Mouse (Mus musculus) layer of hippocampus, adult 18-20 months (tissue): ENCODE data around the gene Neo1. TPM values are rescaled to one million over a fixed set of nuclear protein-coding genes. Genes with fewer than 3 reads are reported as not detected.
A peak's percentile ranks its signal among the peaks of the same experiment; 100 is the strongest.

Experiments used
- DNase-seq, 2 experiments: peaks; one replicate each; pipeline ENCODE4 v3.0.0; 2022; ENCODE audit warnings: low spot score in 2 of 2
- total RNA-seq, 2 experiments: library from RNA; stranded (reverse); gene quantifications; 2 replicates each; pipeline ENCODE4 v1.2.3; 2021

The Neo1 gene
- total RNA-seq, 2 experiments from 2014 or later = 68.9 to 76.6 TPM

GRCm38 (mm10) chr9:58871141-58871540 is 165.1 kb downstream of the Neo1 start:
- no peak for DNase-seq

DNA sequence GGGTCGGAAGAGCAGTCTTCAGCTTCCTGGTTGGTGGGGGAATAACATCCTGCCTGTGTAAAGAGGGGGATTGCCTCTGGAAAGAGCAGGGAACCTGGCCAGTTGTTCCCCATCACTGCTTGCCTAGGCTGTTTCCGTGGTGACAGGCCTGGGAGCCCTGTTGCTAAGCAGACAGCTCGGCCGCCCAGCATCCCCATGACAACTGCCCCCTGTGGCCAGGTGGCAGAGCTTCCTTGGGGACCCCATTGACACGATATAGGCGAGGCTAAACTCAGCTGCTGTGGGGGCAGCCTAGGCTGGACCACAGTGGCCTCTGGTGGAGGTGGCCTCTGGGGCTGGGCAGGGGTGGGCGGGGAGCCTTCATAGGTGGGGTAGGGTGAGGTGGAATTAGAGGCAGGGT is 172.4 kb downstream of the Neo1 start:
- DNase-seq = peak in 1 of 2 experiments; percentile 22

DNA sequence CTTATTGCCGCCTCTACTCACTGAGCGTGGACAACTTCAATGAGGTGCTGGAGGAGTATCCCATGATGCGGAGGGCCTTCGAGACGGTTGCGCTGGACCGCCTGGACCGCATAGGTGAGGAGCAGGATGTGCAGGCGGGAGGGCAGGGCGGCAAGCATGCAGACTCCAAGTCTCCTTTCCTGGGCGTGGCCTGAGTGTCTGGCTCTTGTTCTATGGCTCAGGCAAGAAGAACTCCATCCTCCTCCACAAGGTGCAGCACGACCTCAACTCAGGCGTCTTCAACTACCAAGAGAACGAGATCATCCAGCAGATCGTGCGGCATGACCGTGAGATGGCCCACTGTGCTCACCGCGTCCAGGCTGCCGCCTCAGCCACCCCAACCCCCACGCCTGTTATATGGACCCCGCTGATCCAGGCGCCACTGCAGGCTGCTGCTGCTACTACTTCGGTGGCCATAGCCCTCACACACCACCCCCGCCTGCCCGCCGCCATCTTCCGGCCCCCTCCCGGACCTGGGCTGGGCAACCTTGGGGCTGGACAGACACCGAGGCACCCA is 177.1 kb downstream of the Neo1 start:
- DNase-seq = no peak

GRCm38 (mm10) chr9:58854931-58855330 is 181.3 kb downstream of the Neo1 start:
- DNase-seq = no peak

DNA sequence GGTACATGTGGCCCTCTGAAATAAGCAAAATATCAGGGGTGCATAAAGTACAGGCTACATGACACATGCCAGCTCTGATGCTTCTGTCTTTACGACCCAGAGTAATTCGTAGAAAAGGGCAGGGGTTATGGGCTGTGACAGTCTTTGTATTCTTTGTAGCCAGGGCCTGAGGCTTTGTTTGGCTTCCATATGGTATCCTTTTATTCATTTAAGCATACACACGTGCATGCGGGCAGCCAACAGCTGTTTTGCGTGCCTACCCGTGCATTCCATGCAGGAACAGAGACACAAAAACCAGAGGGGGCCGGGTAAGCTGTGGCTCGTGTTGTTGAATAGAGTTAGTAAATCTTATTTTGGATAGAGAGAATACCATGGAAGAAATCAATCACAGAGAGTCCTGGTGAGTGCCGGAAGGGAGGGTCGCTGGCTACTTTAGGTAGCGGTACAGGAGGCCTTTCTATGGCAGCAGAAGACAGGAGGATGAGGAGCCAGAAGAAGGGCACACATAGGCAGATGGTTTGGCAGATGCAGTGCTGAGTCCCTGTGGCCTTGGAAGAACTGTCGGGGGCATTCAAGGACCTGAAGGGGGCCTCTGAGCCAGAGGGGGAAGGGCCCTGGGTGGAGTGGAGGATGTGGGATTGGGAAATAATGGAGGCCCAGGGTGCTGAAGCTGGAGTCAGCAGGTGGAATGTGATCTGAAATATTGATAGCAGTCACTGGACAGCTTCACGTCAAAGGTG is 186.5 kb downstream of the Neo1 start:
- DNase-seq = no peak

GRCm38 (mm10) chr9:58847676-58848075 is 188.6 kb downstream of the Neo1 start:
- no peak for DNase-seq

GRCm38 (mm10) chr9:58847008-58847407 is 189.2 kb downstream of the Neo1 start:
- no peak for DNase-seq

- no peak for DNase-seq
These were observed 191.6 kb downstream of the Neo1 start for GRCm38 (mm10) chr9:58844597-58844996.

DNA sequence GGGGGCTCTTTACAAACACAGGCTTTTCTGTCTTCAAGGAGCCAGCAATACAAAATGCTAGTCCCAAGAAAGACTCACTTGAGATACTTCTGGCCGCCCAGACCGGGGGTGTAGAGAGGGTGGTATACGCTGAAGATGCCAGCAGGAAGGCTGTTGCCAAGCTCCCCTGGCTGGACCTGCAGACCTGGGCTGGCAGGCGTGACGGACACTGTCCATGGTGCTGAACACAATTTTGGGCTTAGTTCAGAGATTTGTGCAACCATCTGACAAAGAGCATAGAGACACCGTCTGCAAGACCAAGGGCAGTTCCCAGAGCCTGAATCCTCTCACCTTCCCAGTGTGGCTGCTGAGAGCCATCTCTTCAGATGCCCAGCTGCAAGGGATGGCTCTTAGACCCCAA is 194.6 kb downstream of the Neo1 start:
- no peak for DNase-seq

DNA sequence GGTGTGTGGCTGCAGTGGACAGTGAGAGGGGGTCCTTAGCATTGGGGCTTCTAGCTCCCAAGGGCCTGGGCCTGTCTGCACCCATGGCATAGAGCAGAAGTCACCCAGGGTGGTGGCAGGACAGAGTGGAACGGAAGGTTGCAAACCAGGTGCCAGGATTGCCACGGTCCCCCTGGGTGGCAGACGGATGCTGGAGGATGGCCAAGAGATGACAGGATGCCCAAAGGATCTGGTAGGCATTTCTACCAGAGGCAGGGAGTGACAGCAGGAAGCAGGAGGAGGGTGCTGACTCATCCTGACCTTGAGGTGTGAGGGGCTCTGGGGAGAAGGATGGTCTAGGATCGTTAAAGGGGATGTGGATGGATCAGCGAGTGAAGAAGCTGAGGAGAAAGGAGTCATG is 197.7 kb downstream of the Neo1 start:
- DNase-seq = no peak

DNA sequence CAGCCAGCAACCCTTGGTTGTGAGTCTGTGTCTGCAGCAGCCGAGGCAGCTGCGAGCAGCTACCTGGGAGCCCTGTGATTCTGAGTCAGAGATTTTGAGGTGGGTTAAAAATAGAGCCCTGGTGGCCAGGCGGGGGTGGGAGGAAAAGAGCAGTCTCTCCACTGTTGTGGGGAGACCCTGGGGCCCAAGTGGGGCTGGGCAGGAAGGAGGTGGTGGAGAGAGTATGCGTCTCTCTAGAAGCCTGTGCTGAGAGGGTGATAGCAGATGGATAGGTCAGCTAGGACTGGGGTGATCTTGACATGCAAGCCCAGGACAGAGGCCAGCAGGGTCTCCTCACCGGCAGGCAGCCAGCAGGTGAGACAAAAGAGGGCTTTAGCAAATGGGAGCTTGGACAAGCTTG is 199.1 kb downstream of the Neo1 start:
- no peak for DNase-seq

GRCm38 (mm10) chr9:58832939-58833338 is 203.3 kb downstream of the Neo1 start:
- DNase-seq = no peak

DNA sequence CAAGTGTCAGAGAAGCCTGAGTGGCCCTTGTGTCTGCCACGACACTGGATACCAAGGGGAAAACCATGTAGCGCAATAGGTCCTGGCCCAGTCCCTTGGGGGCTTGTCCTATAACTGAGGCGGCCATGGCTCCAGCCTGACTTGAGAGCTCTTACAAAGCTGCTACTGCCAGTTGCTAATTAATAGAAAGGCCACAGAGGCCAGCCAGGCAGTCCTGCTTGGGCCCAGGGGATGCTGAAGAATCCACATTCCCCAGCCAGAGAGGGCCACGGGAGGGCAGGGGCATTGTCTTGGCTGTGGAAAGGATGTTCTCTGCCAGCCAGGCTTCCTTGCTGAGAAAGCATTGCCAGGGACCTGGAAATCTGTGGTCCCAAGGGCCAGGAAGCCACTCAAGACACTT is 206.6 kb downstream of the Neo1 start:
- DNase-seq = no peak

Other genes with a start within 250 kb of the Neo1 start
- 1 to 10 TPM; 1.6 to 1.9 TPM for gene Hcn4, start 213.0 kb downstream of the Neo1 start, total RNA-seq